Mouse (Mus musculus): Measurements from ENCODE around the gene Npff.

The Npff gene

GRCm38 (mm10) chr15:102524892-102525485 is at the start of gene Npff:
Gene Npff, minus strand, starts transcription at chr15:102524942.
- peak; percentile 82 for DNase-seq

DNA sequence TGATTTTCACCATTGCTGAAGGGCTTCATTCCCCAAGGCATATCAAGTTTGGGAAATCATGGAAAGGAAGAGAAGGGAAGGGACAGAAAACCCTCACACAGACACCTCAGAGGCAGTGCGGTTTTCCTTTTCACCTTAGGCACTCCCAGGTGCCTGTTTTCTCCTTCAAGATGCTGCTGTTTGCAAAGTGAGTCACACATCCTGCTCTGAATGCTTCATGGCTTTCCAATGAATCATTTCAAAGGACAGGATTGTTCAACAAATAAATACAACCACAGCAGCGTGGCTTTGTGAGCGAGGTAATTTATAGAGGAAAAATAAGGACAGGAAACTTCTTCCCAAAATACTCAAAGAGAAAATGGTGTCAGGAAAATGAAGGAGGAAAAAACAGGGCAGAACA is 47.3 kb upstream of the Npff start:
- no peak for DNase-seq

- DNase-seq, result no peak
Observed at GRCm38 (mm10) chr15:102567849-102568248, 43.1 kb upstream of the Npff start.

- no peak for DNase-seq
Observed at GRCm38 (mm10) chr15:102563681-102564080, 38.9 kb upstream of the Npff start.

DNA sequence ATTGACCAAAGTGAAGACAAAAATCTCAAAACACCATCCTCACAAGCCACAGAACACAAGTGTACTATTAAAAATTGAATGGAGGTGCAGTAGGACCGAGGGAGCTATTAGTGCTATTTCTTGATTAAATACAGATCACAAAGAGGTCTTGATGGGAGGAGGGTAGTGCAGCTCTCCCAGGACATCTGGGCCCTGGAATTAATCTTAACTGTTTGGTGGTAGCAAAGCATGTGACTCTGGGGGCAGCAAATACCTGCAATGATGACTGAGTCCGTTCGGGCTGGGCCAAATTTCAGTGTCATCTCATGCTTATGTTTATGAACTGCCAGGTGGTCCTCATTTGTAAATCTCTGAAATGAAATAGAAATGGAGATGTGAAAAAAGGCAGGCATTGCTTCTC is 38.3 kb upstream of the Npff start:
- no peak for DNase-seq

DNA sequence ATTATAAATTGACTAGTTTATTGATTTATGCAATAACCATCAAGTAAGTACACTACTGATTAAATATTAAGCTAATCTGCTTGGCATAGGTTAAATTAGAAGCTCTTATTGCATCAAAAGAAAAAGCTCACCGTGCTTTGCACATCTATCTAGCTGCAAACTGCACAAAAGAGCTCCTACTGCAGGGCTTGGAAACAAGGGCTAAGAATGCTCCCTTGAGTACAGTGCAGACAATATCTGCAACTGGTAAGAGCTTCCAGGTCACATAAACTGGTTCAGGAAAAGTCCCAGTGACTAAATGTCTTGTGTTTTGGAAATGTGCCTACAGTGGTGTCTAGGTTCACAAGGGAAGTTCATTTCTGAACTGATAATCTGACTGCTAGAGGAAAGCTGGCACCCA is 37.7 kb upstream of the Npff start:
- no peak for DNase-seq

DNA sequence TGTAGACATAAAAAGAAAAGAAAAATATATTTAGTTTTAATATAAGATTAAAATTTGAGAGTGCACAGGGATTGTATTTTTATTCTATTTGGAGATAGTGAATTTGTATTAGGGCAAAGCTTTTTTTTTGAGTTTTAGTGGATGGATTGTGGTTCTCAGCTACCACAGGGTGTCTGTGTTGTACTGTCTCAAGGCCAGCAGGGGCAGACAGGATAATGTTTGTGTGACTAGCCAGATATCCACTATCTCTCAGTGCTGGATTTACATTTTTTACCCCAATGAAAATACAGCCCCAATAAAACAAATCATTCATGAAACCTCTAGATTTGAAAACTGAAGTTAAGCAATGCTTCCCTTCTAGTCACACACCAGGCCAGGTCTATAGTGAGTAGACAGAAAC is 32.8 kb upstream of the Npff start:
- DNase-seq, result no peak

- DNase-seq, result no peak
Observed at GRCm38 (mm10) chr15:102555581-102555980, 30.8 kb upstream of the Npff start.

GRCm38 (mm10) chr15:102552599-102552998 is 27.9 kb upstream of the Npff start:
- no peak for DNase-seq

GRCm38 (mm10) chr15:102547478-102547877 is 22.7 kb upstream of the Npff start:
- DNase-seq, result no peak

GRCm38 (mm10) chr15:102546677-102547427 is 22.1 kb upstream of the Npff start:
- no peak for DNase-seq

DNA sequence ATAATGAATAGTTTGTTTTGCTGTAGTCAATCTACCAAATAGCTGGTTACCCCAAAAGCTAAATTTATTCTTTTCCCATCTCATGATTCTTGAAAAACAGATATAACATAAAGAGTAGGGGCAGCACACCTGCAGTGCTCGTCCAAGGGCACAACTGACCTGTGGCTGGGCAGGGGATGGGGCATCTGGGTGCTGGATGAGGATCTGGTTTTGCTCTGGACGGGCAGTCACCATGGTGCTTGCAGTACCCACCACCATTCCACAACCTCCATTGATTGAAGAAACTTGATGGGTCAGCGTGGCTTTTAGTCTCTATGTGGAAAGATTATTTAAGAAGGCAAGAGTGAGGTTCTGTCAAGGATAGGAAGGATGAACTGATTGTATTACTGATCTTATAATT is 21.5 kb upstream of the Npff start:
- no peak for DNase-seq

DNA sequence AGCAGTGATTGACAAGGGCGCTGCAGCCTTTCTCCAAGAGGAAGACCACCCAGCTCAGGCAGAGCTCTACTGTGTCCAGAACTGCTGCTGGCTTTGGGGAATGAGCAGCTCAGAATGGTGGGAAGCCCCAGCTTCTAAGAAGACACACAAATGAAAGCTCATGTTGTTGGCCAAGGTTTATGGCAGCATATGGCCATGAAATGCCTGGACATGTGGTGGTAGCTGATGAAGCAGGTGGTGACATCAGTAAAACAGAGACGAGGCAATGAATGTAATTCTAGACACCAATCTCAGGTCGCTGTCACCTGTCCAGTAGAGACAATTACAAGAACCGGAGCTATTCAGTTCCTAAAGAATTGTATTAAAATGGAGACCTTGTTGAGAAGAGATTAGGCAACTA is 20.1 kb upstream of the Npff start:
- DNase-seq, result no peak

DNA sequence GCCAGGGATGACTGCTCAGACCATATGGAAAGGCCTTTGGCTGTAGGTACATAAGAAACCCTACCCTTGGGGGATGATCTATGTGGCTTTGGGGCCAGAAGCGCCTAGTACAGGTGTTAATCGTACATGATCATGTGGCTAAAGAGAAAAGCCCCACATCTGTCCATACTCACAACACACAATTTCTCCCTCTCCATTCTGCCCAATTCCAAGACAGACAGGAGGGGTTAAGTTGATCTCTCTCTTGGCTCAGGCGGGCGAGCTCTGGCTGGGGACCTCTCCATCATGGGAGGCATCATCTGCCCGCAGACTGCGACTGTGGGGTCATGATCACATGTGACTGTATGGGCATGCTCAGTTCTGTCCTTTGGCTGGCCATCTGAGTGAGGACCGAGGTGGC is 9.2 kb upstream of the Npff start:
- no peak for DNase-seq

- DNase-seq, result no peak
Observed at GRCm38 (mm10) chr15:102532106-102532900, 7.6 kb upstream of the Npff start.

DNA sequence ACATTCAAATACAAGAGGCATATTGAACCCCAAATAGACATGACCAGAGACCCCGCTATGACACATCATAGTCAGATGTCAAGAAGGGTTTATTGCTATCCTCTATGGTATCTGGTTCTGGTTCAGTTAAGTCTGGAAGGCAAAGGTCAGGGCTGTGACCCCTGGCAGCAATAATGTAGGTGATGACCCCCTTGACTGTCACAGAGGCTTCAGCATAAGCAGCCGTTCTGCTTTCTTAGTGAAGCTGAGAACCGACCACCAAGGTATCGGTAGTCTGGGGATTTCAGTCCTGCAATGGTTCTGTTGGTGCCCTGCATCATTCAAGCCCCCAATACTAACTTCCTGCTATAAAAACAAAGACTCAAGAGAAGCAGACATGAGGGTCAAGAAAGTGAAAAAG is 6.8 kb upstream of the Npff start:
- no peak for DNase-seq

GRCm38 (mm10) chr15:102530566-102530965 is 5.8 kb upstream of the Npff start:
- DNase-seq, result no peak

DNA sequence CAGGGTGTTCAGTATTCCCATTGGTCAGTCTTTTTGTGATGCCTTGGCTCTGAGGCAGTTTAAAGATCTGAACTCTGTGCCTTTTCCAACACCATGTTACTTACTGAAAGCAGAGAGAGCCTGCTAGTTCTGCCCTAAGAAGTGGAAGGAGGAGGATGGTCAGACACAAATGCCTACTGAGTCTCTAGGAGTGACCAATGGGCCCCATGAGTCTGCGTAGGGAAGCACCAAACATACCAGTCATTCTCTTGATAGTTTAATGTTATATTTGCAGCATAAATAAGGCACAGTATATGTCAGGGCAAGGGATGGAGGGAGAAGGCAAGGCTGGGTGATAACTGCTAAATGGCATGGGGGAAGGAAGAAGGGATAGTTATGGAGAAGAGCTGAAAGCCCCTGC is 3.7 kb upstream of the Npff start:
- no peak for DNase-seq

DNA sequence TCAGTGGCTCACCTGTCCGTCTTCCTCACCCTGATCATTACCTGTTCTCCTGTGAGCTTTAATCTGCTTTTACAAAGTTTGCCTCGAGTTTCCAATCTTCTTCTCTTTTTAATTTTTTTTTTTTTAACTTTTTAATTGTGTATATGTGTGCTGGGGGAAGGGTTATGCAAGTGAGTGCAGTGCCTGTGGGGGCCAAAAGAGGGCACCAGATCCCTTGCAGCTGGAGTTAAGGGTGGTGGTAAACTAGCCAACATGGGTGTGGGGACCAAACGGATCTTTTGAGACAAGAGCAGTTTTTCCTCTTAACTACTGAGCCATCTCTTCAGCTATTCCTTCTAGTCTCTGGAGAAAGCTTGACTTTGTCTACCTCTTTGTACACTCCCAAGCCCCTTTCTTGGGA is 3.2 kb upstream of the Npff start:
- DNase-seq, result no peak

- DNase-seq, result no peak
Observed at GRCm38 (mm10) chr15:102526111-102527002, 1.6 kb upstream of the Npff start.

DNA sequence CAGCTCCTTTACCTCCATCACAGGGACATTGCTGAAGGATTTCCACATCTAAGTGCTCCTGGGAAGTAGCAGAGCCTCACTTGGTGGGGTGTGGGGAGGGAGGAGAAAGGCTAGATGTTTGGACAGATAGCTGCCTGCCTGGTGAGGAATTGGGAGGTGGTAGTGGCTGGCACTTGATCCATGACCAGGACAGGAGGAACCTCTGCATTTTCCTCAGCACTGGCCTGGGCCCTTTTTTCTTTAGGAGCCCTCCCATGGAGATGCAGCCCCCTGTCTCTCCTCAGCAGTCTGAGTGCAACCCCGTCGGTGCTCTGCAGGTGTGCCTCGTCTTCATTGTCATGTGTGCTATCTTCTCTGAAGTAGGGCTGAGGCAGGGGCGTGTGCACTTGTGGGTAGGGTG is 3.3 kb downstream of the Npff start:
- no peak for DNase-seq

- DNase-seq, result no peak
Observed at GRCm38 (mm10) chr15:102520416-102520815, 4.3 kb downstream of the Npff start.

All from embryo, embryonic 11 days (tissue).